Mouse (Mus musculus) lung, embryonic 14.5 days (tissue): Measurements from ENCODE around the gene Larp4b. TPM values are rescaled to one million over a fixed set of nuclear protein-coding genes. Genes with fewer than 3 reads are reported as not detected.
A peak's percentile ranks its signal among the peaks of the same experiment; 100 is the strongest.

ENCODE experiments used
- ATAC-seq: fragments of 200-750 bp; cut with Nextera tagmentation; 2 replicates; pipeline ENCODE4 v1.8.0; 2017; ENCODE audit warnings: mild to moderate bottlenecking, moderate TSS enrichment, moderate library complexity; ENCODE audit not compliant: insufficient read depth
- DNase-seq: peaks from one replicate; pipeline ENCODE4 v3.0.0-alpha.2; 2015
- H3K27ac ChIP-seq: fragments of 300-500 bp; sonication (generic); 2 replicates; pipeline ENCODE4 v1.5.1; 2014; ENCODE audit warnings: low read depth, mild to moderate bottlenecking, moderate library complexity
- H3K27me3 ChIP-seq: fragments of 300-500 bp; sonication (generic); 2 replicates; pipeline ENCODE4 v1.6.1; 2014; ENCODE audit warnings: low read length, control low read depth; ENCODE audit not compliant: insufficient read depth
- H3K36me3 ChIP-seq: fragments of 300-500 bp; sonication (generic); 2 replicates; pipeline ENCODE4 v1.6.1; 2014; ENCODE audit warnings: control low read depth; ENCODE audit not compliant: insufficient read depth
- H3K4me1 ChIP-seq: fragments of 300-500 bp; sonication (generic); 2 replicates; pipeline ENCODE4 v1.6.1; 2014; ENCODE audit warnings: antibody characterized with exemption, control low read depth; ENCODE audit not compliant: insufficient read depth
- H3K4me2 ChIP-seq: fragments of 300-500 bp; sonication (generic); 2 replicates; pipeline ENCODE4 v1.6.1; 2014; ENCODE audit warnings: mild to moderate bottlenecking
- H3K4me3 ChIP-seq: fragments of 300-500 bp; sonication (generic); 2 replicates; pipeline ENCODE4 v1.5.1; 2014; ENCODE audit warnings: low read depth, low read length
- H3K9ac ChIP-seq: fragments of 300-500 bp; sonication (generic); 2 replicates; pipeline ENCODE4 v1.6.1; 2014
- H3K9me3 ChIP-seq: fragments of 300-500 bp; sonication (generic); 2 replicates; pipeline ENCODE4 v1.6.1; 2016; ENCODE audit warnings: low read depth, low read length, control low read depth
- CTCF ChIP-seq: IDR thresholded peaks from 2 replicates; pipeline ENCODE4 v1.5.1; 2016; ENCODE audit warnings: antibody characterized with exemption, low read depth
- WGBS: fragments of 180-500 bp; shearing (Covaris S2); extraction: QIAGEN DNeasy Blood & Tissue Kit; methylation state at CpG from one replicate; pipeline ENCODE4 v1.1.7; 2014; 5-methylcytosine and 5-hydroxymethylcytosine counted together
- polyA plus RNA-seq: library from polyadenylated mRNA; unstranded; fragments of >200 nt; fragmentation: Nextera tagmentation; extraction: Ambion mirVana; gene quantifications from 2 replicates; pipeline ENCODE4 v1.2.1, GENCODE M21; 2014

Gene Larp4b
- polyA plus RNA-seq, 1 experiment from 2014 or later, result 42.0 TPM

DNA sequence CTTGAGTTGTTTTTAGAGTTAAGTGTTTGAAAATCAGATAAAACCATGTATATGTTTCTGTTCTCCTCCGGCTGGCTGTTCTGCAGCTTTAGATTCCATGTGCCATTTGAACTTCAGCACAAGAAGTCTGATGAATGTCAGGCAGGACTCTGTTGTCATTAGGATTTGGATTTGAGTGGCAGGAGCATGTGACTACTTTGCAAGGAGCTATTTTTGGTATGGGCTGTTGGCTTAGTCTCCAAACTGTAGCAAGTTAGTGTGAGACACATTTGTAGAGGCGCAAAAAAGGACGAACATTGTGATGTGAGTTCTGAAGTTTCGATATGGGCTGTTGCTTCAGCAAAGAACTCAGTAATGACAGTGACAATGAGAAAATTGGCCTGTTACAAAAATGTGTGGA, 34.0 kb downstream of the Larp4b start:
- H3K36me3 ChIP-seq, result peaks cover 68% of the 10 kb centered on the region

DNA sequence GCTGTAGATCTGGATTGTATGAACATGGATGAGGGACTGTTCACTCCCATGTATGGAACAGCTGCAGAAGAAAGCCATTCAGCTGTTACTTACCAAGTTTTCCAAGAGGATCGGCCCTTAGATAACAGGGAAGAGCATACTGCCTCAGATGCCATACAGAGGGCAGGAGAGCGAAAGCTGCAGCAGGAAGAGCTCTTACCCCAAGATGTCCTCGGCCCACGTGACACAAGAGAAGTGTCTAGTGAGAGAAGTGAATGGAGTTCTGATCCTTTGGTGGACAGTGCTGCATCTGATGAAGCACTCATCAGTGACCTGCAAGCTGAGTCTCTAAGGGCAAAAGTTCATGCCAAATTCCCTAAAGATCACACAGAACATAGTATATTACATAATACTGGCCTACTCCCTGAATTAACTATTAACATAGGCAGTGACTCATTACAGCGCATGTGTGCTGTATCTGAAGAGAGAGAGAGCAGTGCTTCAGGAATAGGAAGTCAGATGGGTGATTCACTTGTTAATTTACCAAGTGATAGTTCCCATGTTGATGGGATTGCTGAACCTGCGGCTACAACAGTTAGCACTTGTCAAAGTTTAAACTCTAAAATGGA, 35.1 kb downstream of the Larp4b start:
- Histone ChIP-seq H3K36me3 (peaks cover 68% of the 10 kb centered on the region), H3K4me2 (no peak overlapping the region), H3K27ac (no peak overlapping the region), H3K4me1 (no peaks in the 10 kb centered on the region), H3K27me3 (no peaks in the 10 kb centered on the region), H3K9me3 (no peaks in the 10 kb centered on the region), H3K9ac (no peak overlapping the region), H3K4me3 (no peak overlapping the region)
- WGBS, result 91% methylated on average over 6 of the region's 6 CpGs
- ATAC-seq, result no peak
- TF ChIP-seq CTCF, result no peak
- DNase-seq, result no peak

More for the DNA sequence above, 34.0 kb downstream of the Larp4b start:
- Histone ChIP-seq H3K4me2 (no peak overlapping the region), H3K4me1 (no peaks in the 10 kb centered on the region), H3K9ac (no peak overlapping the region), H3K9me3 (no peaks in the 10 kb centered on the region), H3K27me3 (no peaks in the 10 kb centered on the region), H3K4me3 (no peak overlapping the region), H3K27ac (no peak overlapping the region)
- DNase-seq (no peak), ATAC-seq (no peak)
- TF ChIP-seq CTCF, result no peak
- 84% methylated on average over 4 of the region's 4 CpGs for WGBS

DNA sequence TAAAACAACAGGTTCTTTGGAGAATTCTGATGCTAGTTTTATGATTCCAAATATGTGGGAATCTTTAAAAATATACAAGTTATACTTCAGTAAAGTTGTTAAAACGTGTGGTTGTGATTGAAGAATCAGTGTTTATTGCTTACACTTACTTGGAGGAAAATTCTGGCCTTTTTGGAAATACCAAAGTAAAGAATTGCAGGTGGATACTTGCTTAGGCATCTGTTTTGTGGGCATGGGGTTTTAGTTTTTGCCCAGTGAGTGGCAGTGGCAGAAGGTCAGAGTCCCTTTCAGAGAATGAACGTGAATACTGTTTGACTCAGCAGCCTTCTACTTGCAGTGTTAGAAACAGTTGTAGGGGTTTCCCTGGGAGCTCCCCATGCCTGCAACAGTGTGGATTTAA, 40.7 kb downstream of the Larp4b start:
- ATAC-seq, result no peak
- Histone ChIP-seq H3K9me3 (no peaks in the 10 kb centered on the region), H3K4me2 (no peak overlapping the region), H3K9ac (no peak overlapping the region), H3K27ac (no peak overlapping the region), H3K4me1 (no peaks in the 10 kb centered on the region), H3K36me3 (peaks cover 56% of the 10 kb centered on the region), H3K4me3 (no peak overlapping the region), H3K27me3 (no peaks in the 10 kb centered on the region)
- TF ChIP-seq CTCF, result no peak
- WGBS, result 83% methylated on average over 2 of the region's 2 CpGs
- DNase-seq, result no peak

DNA sequence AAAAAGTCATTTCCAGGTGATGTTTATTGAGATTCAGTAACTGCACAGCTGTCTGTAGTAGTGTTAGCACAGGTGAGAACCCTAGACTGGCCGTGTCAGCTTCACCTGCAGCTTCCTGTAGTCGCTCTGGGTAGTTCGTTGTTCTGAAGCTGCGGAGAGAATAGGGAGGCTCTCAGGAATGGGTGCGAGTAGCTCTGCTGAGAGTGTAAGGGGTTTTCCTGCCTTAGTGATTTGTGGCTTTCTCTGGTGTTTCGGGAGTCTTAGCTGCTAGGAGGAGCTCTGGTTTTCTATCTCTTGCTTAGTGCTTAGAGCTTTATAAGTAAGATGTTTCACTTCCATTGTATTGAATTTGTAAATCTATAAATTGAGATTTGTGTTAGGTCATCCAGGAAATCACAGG, 42.4 kb downstream of the Larp4b start:
- Histone ChIP-seq H3K4me3 (no peak overlapping the region), H3K27ac (no peak overlapping the region), H3K4me1 (no peaks in the 10 kb centered on the region), H3K36me3 (peaks cover 51% of the 10 kb centered on the region), H3K9me3 (no peaks in the 10 kb centered on the region), H3K4me2 (no peak overlapping the region), H3K9ac (no peak overlapping the region), H3K27me3 (no peaks in the 10 kb centered on the region)
- no peak for TF ChIP-seq CTCF
- no peak for DNase-seq
- 81% methylated on average over 6 of the region's 6 CpGs for WGBS
- ATAC-seq, result no peak

DNA sequence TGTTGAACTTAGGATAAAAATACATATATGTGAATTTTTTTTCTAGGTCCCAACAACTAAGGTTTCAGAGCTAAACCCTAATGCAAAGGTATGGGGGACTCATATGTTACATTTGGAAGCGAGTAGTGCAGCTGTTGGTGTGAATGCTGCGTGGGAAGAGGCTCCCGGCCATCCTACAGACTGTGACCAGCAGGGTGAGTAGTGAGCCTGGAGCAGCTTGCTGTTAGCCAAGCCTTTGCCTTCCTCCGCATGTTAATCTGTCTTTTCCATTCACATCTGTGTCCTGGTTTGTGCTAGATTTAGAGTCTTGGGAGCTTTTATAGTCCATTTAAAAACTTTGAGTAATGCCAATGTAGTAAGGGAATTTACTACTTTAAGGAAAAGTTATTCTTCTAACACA, 43.1 kb downstream of the Larp4b start:
- no peaks in the 10 kb centered on the region for H3K27me3 ChIP-seq
- no peak overlapping the region for H3K4me2 ChIP-seq
- WGBS, result 61% methylated on average over 4 of the region's 4 CpGs
- no peaks in the 10 kb centered on the region for H3K9me3 ChIP-seq
- no peaks in the 10 kb centered on the region for H3K4me1 ChIP-seq
- DNase-seq, result peak; percentile 28
- peak; percentile 53 for TF ChIP-seq CTCF
- no peak for ATAC-seq
- H3K4me3 ChIP-seq, result no peak overlapping the region
- no peak overlapping the region for H3K9ac ChIP-seq
- no peak overlapping the region for H3K27ac ChIP-seq
- peaks cover 54% of the 10 kb centered on the region for H3K36me3 ChIP-seq

DNA sequence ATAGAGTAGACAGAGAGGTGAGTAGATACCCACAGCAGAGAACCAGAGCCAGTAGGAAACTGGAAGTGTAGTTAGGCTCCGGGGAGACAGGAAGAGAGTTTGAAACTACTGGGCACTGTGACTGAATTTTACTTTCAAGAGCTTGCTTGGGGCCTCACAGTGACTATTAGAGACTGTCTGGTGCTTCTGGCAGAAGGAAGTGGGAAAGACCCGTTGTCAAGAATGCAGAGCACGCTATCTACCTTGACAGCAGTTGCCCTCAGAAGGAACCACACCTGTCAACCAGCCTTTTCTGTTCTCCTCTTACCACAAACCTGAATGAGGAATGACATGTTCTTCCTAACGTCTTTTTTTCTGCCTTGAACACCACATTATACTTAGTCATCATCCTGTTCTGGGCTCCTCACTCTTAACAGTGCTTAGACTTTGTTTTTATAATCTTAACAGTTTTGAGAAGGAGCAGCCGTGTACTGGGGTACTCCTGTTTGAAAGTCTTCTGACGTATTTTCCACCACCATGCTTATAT, 45.8 kb downstream of the Larp4b start:
- TF ChIP-seq CTCF, result no peak
- WGBS, result 58% methylated on average over 6 of the region's 6 CpGs
- no peaks in the 10 kb centered on the region for H3K4me1 ChIP-seq
- H3K27ac ChIP-seq, result no peak overlapping the region
- no peaks in the 10 kb centered on the region for H3K9me3 ChIP-seq
- H3K27me3 ChIP-seq, result no peaks in the 10 kb centered on the region
- no peak overlapping the region for H3K9ac ChIP-seq
- DNase-seq (no peak), ATAC-seq (no peak)
- H3K4me2 ChIP-seq, result no peak overlapping the region
- H3K36me3 ChIP-seq, result peaks cover 66% of the 10 kb centered on the region
- no peak overlapping the region for H3K4me3 ChIP-seq

DNA sequence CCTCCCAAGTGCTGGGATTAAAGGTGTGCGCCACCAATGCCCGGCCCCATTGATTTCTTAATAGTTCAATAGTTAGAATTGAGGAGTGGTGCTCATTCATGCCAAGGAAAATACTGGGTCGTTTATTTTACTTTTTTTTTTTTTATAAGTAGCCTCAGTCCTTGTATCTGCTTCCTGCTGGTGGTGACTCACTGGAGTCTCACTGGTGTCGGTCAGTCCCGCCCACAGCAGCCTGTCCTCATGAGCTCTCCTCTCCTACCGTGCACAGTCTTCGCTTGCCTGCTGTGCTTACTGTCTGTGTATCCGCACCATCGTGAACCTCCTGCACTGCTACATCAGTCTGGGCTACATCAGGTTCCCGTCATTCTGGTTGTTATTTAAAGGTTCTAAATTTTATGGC, 46.5 kb downstream of the Larp4b start:
- no peak overlapping the region for H3K4me2 ChIP-seq
- no peak overlapping the region for H3K9ac ChIP-seq
- ATAC-seq, result no peak
- no peak overlapping the region for H3K27ac ChIP-seq
- no peak for DNase-seq
- H3K27me3 ChIP-seq, result no peaks in the 10 kb centered on the region
- no peaks in the 10 kb centered on the region for H3K9me3 ChIP-seq
- no peak for TF ChIP-seq CTCF
- WGBS, result 71% methylated on average over 10 of the region's 10 CpGs
- no peaks in the 10 kb centered on the region for H3K4me1 ChIP-seq
- H3K36me3 ChIP-seq, result peaks cover 71% of the 10 kb centered on the region
- no peak overlapping the region for H3K4me3 ChIP-seq

DNA sequence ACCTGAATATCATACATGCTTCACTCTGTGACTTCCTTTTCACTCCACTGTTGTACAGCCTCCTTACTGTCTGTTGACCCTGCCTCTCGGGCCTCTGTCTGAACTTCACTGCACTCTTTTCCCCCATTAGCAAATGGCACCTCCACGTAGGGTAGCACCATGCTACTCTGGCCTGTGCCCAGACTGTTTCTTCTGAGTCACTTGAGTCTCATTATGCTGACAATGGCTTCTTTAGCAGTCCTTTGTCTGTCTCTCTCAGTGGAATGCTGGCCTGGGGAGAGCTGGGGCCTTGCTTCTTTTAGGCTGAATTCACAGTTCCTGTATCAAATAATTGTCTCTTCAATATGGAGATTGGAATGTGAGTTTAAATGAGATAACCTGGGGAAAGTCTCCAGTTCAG, 48.7 kb downstream of the Larp4b start:
- TF ChIP-seq CTCF, result no peak
- Histone ChIP-seq H3K27ac (no peak overlapping the region), H3K4me3 (no peak overlapping the region), H3K36me3 (peaks cover 80% of the 10 kb centered on the region), H3K4me1 (no peaks in the 10 kb centered on the region), H3K4me2 (no peak overlapping the region), H3K9me3 (no peaks in the 10 kb centered on the region), H3K9ac (no peak overlapping the region), H3K27me3 (no peaks in the 10 kb centered on the region)
- WGBS, result 82% methylated on average over 2 of the region's 2 CpGs
- DNase-seq, result no peak
- ATAC-seq, result no peak
